Mouse (Mus musculus) embryo, embryonic 10.5 days (tissue): ENCODE measurements at regions not wholly inside any gene's neighbourhood (a gene's known extent, or its start where the extent isn't known, plus 50 kb on each side); places are given as distances from the start of the nearest gene placed in this dataset.

Source experiments
- DNase-seq: peaks from one replicate; pipeline ENCODE4 v3.0.0-alpha.2; 2015; ENCODE audit warnings: low spot score

GRCm38 (mm10) chr12:54273506-54273905 is 69.8 kb upstream of the Egln3 start:
- no peak for DNase-seq

GRCm38 (mm10) chr12:54272696-54273095 is 69.0 kb upstream of the Egln3 start:
- DNase-seq, result no peak

GRCm38 (mm10) chr12:54272226-54272625 is 68.6 kb upstream of the Egln3 start:
- DNase-seq, result no peak

GRCm38 (mm10) chr12:54265852-54266251 is 62.2 kb upstream of the Egln3 start:
- DNase-seq, result no peak

GRCm38 (mm10) chr12:54264893-54265835 is 61.5 kb upstream of the Egln3 start:
- DNase-seq, result no peak

- DNase-seq, result peak; percentile 48
Measured at GRCm38 (mm10) chr12:54264418-54264733, 60.7 kb upstream of the Egln3 start.

- no peak for DNase-seq
Measured at GRCm38 (mm10) chr12:54263733-54264417, 60.2 kb upstream of the Egln3 start.

GRCm38 (mm10) chr12:54262236-54263005 is 58.8 kb upstream of the Egln3 start:
- no peak for DNase-seq

GRCm38 (mm10) chr12:54261426-54261825 is 57.8 kb upstream of the Egln3 start:
- no peak for DNase-seq

GRCm38 (mm10) chr12:54260502-54260901 is 56.8 kb upstream of the Egln3 start:
- no peak for DNase-seq

GRCm38 (mm10) chr12:54257776-54258433 is 54.2 kb upstream of the Egln3 start:
- DNase-seq, result no peak

- no peak for DNase-seq
Measured at GRCm38 (mm10) chr12:54256506-54257128, 53.0 kb upstream of the Egln3 start.
